Mouse (Mus musculus) urinary bladder, postnatal 36 days (tissue): ENCODE data around the gene Iqschfp.

Experiments
- DNase-seq, 2 experiments: peaks; one replicate each; pipeline ENCODE4 v3.0.0; 2022; ENCODE audit warnings: low spot score in 2 of 2, mixed read lengths in 1 of 2

The Iqschfp gene

DNA sequence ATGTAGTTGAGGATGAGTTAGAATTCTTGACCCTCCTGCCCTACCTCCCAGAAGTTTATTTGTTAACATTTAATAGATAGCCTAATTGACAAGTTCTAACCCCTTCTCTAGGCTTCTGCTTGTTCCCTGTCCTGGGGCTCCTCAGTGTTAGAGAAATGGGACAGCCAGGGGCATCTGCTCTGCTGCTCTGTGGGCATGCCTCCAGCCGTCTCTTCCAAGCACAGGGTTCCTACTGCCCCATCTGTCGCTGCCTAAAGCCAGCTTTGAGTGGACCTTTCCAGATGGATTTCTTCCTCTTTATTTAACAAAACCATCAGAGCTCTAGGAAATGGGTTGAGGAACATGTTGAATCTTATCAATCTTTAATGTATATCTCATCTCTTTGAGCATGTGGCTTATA lies 529.8 kb downstream of the Iqschfp start:
- DNase-seq: no peak

GRCm38 (mm10) chr3:68428081-68428480 lies 536.0 kb downstream of the Iqschfp start:
- no peak for DNase-seq

DNA sequence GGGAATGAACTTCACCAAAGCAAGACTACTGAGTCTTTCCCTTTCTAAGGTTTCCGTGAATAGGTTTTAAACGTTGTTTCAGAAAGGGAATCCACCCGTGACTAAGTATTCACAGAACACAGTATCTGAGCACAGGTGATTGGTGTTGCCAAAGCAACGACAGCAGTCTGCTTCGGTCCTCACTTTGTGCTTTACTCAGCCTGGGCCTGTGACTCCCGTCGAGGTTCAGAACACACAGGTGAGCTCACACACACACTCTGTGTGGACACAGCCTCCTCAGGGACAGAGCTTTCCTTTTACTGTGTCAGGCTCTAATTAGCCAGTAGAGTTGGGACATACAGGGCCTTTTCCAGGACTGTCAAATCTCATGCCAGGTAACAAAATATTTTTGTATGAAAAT lies 542.4 kb downstream of the Iqschfp start:
- DNase-seq: no peak

GRCm38 (mm10) chr3:68434897-68435296 lies 542.9 kb downstream of the Iqschfp start:
- no peak for DNase-seq

- DNase-seq: no peak
These were observed 556.4 kb downstream of the Iqschfp start for GRCm38 (mm10) chr3:68448480-68448879.

GRCm38 (mm10) chr3:68451634-68452033 lies 559.6 kb downstream of the Iqschfp start:
- no peak for DNase-seq

DNA sequence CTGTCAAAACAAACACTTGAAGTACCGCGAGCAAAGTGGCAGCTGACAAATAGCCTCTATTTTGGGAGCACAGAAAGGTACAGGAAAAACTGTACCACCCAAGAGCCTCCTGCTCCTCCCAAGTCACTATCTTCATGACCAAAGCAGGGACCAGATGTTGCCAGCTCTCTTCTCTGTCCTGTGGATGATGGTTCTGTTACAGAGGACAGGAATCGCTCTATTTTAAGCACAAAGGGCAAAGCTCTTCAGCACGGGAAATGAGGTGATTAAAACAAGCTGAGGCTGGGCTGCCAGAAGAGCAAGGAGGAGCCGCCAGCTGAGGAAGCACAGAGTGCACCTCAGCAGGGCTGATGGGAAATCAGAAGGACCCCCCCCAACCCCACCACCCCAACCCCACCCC lies 561.2 kb downstream of the Iqschfp start:
- no peak for DNase-seq

DNA sequence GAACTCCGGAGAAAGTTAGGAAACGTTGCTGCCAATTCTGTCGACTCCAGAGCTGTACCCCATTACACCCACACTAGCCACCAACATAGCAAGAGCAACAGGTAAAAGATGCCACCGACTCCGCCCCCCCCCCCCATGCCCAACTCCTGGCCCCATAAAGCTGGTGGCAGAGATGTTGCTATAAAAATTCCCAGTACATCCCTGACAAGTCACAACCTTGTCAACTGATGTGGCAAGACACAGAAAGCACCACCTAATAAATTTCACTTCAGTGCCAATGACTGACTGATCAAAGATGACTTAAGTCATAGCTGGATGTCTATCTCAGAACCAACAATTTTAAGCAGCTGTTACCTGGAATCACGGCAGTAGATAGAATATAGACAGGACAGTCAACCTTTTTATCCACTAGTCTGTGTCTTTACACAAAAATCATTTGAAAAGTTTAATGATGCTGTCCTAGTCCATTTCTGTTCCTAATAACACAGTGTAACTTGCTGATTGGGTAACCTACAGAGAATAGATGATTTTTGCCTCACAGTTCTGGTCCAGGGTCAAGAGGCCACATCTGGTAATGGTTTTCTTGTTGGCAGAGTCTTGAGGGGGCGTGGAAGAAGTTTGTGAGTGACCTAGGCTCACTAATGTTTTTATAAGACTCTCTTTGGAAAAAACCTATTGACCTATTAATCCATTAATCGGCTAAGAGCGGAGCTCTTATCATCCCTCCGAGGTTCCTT lies 561.9 kb downstream of the Iqschfp start:
- peak in 1 of 2 experiments; percentile 15 for DNase-seq

DNA sequence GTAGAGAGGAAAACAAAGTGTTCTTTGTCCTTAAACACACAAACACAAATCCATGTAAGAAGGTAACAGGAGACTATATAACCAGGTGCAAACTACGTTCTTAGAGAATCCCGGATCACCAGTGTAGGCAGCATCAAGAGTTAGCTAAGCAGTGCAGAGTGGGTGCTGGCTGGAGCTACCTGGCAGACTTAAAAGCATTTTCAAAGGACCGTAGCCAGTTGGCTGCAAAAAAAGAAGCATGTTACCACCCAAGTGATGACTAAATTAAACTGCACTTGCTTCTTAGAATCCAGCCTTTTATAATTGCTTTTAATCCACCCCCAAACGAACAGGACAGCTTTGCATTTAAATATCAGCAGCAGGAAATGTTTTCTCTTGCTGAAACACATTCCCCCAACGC lies 574.6 kb downstream of the Iqschfp start:
- no peak for DNase-seq

DNA sequence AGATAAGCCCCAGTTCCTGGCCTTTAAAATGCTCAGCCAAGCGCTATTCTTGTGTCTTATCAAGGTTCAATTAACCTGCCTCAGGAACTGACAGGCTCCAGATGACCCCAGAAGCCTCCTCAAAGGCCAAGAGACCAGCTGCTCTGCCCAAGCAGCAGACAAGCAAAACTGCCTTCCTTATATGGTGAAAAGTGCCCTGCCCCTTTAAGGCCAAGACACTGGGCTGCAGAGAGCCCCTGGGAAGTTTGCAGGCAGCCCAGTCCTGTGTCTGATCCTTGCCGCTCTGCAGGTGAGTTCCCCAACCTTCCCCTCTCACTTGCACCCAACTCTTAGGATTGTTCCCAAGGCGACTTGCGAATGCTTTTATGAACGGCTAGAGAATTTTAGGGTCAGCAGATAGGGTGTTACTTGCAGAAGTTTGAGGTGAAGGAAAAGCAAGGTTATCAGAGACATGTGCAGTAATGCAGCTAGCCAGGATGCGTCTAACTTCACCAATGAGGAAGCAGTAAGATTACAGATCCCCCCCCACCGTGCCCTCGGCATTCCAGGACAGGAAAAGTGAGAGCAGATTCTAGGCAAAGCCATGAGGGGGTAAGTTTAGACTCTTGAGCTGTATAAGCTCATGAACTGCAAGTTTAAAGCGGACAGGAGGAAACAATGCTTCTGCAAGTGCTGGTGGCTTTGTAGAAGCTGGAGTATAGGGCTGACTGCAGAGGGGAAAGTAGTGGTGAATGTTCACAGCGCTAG lies 576.1 kb downstream of the Iqschfp start:
- DNase-seq: no peak

DNA sequence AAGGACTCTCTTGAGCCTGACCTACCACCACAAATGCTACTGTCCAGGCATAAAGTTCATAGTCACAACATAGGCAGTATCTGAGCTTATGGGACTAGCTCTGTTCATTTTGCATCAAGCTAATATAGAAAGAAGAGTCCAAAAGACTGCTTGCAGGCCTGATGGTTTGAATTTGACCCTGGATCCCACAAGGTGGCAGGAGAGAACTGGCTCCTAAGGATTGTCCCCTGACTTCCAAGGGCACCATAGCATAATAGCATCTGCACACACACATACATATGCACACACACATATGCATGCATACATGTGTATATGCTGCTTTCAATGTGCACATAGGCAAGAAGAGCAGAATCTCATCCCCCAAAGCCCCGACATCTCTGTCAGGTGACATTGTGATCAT lies 577.6 kb downstream of the Iqschfp start:
- no peak for DNase-seq

DNA sequence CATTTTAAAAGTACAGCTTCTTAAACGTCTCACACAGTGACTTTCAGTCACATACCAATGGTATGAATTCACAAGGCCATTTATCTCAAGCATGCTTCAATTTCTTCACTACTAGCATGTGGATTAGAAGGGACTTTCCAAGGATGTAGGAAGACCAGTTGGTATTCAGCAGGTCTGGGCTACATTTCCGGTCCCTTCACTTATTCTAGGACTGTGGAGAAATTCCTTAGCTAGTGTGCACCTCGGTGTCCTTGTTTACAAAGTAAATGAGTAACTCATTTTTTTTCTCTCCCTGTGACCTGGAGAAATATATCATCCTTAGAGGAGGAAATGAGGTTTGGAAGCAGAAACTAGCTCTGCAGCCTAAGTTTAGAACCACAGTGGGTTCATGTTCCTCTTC lies 578.0 kb downstream of the Iqschfp start:
- DNase-seq: no peak

- no peak for DNase-seq
These were observed 578.6 kb downstream of the Iqschfp start for GRCm38 (mm10) chr3:68470622-68471021.

DNA sequence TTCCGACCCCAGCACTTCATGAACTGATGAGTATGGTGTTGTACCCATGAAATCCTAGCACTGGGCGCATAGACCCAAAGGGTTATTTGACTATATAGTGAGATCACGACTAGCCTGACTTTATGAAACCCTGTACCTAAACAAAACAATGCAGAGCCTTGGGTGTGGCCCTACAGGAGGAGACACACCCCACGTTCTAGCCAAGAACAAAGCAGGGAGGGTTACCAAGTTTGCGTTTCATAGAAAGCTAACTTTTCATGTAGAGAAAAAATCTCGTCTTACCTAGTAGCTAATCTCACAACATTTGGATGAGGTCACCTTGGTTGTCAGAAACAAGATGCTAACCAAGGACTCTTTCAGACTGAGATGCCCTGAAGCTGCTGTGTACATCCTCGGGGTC lies 584.3 kb downstream of the Iqschfp start:
- DNase-seq: no peak

- no peak for DNase-seq
These were observed 585.4 kb downstream of the Iqschfp start for GRCm38 (mm10) chr3:68477478-68477877.

GRCm38 (mm10) chr3:68479266-68479665 lies 587.2 kb downstream of the Iqschfp start:
- no peak for DNase-seq

DNA sequence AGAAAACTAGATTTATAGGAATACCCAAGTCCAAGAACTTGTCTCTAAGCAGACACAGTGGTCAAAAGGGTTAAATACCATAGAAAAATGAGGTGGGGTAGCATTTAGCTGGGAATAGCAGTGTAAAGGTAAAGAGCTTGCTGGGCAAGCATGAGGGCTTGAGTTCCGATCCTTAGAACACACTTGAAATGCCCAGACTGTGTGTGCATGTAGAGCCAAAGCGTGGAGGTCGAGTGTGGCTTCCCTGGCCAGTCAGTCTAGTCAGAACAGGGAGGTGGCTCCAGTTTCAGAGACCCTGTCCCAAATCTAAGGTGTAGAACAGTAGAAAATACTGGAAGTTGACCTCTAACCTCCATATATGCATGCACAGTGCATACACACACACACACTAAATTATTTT lies 591.5 kb downstream of the Iqschfp start:
- DNase-seq: no peak

GRCm38 (mm10) chr3:68484021-68484420 lies 592.0 kb downstream of the Iqschfp start:
- DNase-seq: no peak

DNA sequence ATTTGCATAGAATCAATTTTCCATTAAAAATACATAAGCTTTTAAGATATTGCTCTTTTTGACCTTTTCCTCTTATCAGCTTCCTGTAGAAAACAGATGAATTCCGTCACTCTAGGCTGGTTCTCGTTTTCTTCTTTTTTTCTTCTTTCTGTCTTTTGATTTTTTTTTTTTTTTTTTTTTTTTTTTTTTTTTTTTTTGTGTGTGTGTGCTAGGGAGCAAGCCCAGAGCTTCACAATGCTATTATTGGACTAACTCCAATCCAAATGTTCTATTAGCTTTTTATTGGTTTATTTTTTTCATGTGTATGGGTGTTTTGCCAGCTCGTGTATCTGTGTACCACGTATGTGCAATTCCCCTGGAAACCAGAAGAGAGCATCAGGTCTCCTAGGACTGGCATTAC lies 592.5 kb downstream of the Iqschfp start:
- DNase-seq: no peak

GRCm38 (mm10) chr3:68487621-68488020 lies 595.6 kb downstream of the Iqschfp start:
- DNase-seq: no peak

DNA sequence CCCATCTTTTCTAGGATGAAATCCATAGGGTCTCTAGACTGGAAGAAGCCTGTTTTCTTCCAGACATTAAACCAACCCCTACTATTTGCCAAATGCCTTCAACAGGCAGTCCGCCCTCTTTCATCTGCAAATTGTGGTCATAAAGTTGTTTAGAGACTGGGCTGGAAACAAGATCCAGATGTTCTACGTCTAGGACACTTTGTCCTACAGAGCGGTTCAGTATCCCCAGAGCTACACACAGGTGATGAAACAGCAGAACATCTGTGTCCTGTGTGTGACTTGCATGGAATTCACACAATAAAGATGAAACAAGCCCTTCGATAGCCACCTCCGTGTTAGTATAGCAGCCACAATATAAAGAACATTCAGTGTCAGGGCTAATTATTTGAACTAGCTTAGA lies 596.3 kb downstream of the Iqschfp start:
- no peak for DNase-seq

GRCm38 (mm10) chr3:68491516-68491915 lies 599.5 kb downstream of the Iqschfp start:
- no peak for DNase-seq

DNA sequence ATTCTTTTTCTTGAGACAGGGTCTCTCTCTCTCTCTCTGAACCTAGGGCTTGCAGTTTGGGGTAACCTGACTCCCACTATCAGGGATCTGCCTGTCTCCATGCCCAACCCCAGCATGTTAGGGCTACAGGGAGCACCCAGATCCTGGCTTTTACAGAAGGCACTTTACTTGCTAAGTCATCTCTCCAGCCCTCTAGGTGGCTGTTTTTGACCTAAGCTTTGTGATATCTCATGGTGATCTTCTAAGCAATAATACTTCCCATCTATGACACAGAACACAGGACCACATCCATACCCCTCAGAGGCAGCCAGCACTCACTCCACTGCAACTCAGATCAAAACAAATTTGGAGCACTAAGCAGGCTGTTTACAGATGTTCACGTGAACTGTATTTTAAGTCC lies 600.0 kb downstream of the Iqschfp start:
- DNase-seq: no peak
